Mouse (Mus musculus): ENCODE measurements around the gene Irak3. TPM values are rescaled to one million over a fixed set of nuclear protein-coding genes. Genes with fewer than 3 reads are reported as not detected.
"Not testable (repeated sequence)": the region's sequence is repeated elsewhere in the genome, so short reads cannot be mapped to it uniquely, and the experiment has no call there.

Irak3 gene
- polyA plus RNA-seq, 1 experiment from 2014 or later = 1.9 TPM

- H3K36me3 ChIP-seq (ENCODE audit: control insufficient read depth, insufficient read depth, low read length) = 0 out of 2 replicates have a peak, but pooled peaks cover 1% of the 10 kb centered on the region
- WGBS = 30% methylated on average over 18 of the region's 18 CpGs
- H3K27me3 ChIP-seq (ENCODE audit: control insufficient read depth, insufficient read depth, low read length) = no peaks in the 10 kb centered on the region
- no peaks in the 10 kb centered on the region for H3K4me1 ChIP-seq (replicated peaks; ENCODE audit: control insufficient read depth, insufficient read depth, low read length)
- H3K4me2 ChIP-seq (replicated peaks; ENCODE audit: low read depth, low read length) = no peak overlapping the region
- H3K4me3 ChIP-seq (ENCODE audit: low read depth, low read length) = no peak overlapping the region
- no peak overlapping the region for H3K9ac ChIP-seq (ENCODE audit: low read depth, low read length)
- H3K27ac ChIP-seq (ENCODE audit: low read depth, low read length) = no peak overlapping the region
- H3K9me3 ChIP-seq (ENCODE audit: control insufficient read depth, low read length) = no peaks in the 10 kb centered on the region
- no peak for ATAC-seq (ENCODE audit: low FRiP score)
- peak; percentile 82 for DNase-seq (ENCODE audit: low spot score)
Observed at GRCm38 (mm10) chr10:120233655-120234367, 31.9 kb upstream of the Irak3 start.

DNA sequence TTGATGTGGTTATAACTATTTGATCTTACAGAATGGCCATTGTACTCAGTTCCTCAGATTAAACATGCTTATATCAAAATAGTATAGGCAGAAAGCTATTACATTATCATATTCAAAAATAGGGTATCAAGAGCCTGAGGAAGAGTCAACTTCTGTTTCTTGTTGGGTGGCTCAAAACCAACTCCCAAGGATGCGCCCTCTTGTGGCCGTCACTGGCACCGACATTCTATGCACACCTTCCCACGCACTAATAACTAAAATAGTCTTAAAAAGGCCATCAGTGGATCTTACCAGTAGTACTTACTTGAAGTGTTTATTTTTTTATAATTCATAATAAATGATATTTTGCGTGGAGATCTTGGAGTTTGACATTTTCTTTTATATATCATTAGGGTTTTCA lies 29.8 kb upstream of the Irak3 start:
- Histone ChIP-seq H3K27ac (ENCODE audit: low read depth, low read length) (no peak overlapping the region), H3K9me3 (ENCODE audit: control insufficient read depth, low read length) (no peaks in the 10 kb centered on the region), H3K9ac (ENCODE audit: low read depth, low read length) (no peak overlapping the region), H3K4me2 (replicated peaks; ENCODE audit: low read depth, low read length) (no peak overlapping the region), H3K27me3 (ENCODE audit: control insufficient read depth, insufficient read depth, low read length) (no peaks in the 10 kb centered on the region), H3K4me1 (replicated peaks; ENCODE audit: control insufficient read depth, insufficient read depth, low read length) (no peaks in the 10 kb centered on the region), H3K4me3 (ENCODE audit: low read depth, low read length) (no peak overlapping the region), H3K36me3 (ENCODE audit: control insufficient read depth, insufficient read depth, low read length) (0 out of 2 replicates have a peak, but pooled peaks cover 3% of the 10 kb centered on the region)
- DNase-seq (ENCODE audit: low spot score) (peak; percentile 81), ATAC-seq (ENCODE audit: low FRiP score) (no peak)
- 30% methylated on average over 5 of the region's 5 CpGs for WGBS

DNA sequence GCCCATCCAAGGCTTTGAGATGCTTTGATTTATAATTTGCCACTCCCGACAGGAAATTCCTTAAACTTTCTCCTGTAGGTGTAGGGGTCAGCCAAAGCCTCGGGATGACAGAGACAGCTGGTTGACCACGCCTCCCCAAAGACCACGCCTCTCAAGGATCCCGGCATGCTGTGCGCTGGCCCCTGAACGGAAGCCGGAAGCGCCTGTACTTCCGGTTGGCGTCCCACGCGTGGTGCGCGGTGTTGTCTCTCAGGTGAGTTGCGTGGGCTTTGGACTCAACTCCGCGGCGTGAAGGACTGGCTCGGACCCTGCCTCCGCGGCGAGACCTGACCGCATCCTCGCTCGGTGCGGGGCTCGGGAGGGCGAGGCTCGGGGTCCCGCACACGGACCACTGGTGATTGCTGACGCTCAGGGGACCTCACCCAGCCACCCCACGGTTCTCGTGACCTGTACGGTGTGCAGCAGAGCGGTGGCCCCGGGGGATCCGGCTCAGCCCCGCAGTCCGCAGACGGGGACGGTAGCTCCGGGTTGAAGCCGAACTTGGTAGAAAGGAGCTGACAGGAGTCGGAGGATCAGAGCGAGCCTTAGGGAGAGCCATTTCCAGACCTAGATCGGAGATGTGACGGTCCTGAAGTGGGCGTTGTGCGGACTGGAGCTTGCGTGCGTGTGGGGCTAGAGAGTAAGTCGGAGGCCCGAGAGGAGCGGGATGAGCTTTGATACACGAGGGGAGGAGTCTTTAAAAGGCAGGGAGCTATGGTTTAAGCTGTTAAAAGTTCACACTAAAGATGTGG lies 25.1 kb upstream of the Irak3 start, which contains the start of gene Llph:
Gene Llph, plus strand, starts transcription at position 200 of the 791 bp plus-strand sequence.
- under 1% methylated on average over 57 of the region's 57 CpGs for WGBS
- Histone ChIP-seq H3K9ac (ENCODE audit: low read depth, low read length) (peak within 1 kb of the TSS; percentile 85), H3K4me3 (ENCODE audit: low read depth, low read length) (peak within 1 kb of the TSS; percentile 99), H3K36me3 (ENCODE audit: control insufficient read depth, insufficient read depth, low read length) (0 out of 2 replicates have a peak, but pooled peaks cover 3% of the 10 kb centered on the region), H3K4me1 (replicated peaks; ENCODE audit: control insufficient read depth, insufficient read depth, low read length) (no peaks in the 10 kb centered on the region), H3K4me2 (replicated peaks; ENCODE audit: low read depth, low read length) (peak within 1 kb of the TSS; percentile 65), H3K27ac (ENCODE audit: low read depth, low read length) (no peak within 1 kb of the TSS), H3K27me3 (ENCODE audit: control insufficient read depth, insufficient read depth, low read length) (no peaks in the 10 kb centered on the region), H3K9me3 (ENCODE audit: control insufficient read depth, low read length) (no peaks in the 10 kb centered on the region)
- peak; percentile 92 for ATAC-seq (ENCODE audit: low FRiP score)
- peak; percentile 91 for DNase-seq (ENCODE audit: low spot score)

DNA sequence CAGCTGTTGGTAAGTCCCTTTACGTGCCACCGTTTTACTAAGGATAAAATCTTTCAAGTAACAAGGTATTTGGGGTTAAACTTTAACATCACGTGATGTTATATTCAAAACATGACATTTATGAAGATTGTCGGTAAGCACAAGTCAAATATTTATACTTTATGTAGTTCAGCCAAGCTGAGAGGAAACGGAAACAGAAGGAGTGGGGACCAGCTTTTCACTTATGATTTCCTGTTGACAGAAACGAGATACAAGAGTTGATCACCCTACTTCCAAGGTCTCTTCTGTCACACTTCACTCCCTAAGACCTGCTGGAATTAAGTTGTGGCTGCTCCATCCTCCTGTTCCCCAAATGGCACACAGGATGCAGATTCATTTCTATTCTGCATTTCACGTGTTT lies 18.8 kb upstream of the Irak3 start:
- DNase-seq (ENCODE audit: low spot score) (no peak), ATAC-seq (ENCODE audit: low FRiP score) (no peak)
- Histone ChIP-seq H3K4me2 (replicated peaks; ENCODE audit: low read depth, low read length) (no peak overlapping the region), H3K36me3 (ENCODE audit: control insufficient read depth, insufficient read depth, low read length) (no peaks in the 10 kb centered on the region), H3K9ac (ENCODE audit: low read depth, low read length) (no peak overlapping the region), H3K4me3 (ENCODE audit: low read depth, low read length) (no peak overlapping the region), H3K27ac (ENCODE audit: low read depth, low read length) (no peak overlapping the region), H3K4me1 (replicated peaks; ENCODE audit: control insufficient read depth, insufficient read depth, low read length) (no peaks in the 10 kb centered on the region), H3K9me3 (ENCODE audit: control insufficient read depth, low read length) (no peaks in the 10 kb centered on the region), H3K27me3 (ENCODE audit: control insufficient read depth, insufficient read depth, low read length) (no peaks in the 10 kb centered on the region)
- 91% methylated on average over 7 of the region's 7 CpGs for WGBS

DNA sequence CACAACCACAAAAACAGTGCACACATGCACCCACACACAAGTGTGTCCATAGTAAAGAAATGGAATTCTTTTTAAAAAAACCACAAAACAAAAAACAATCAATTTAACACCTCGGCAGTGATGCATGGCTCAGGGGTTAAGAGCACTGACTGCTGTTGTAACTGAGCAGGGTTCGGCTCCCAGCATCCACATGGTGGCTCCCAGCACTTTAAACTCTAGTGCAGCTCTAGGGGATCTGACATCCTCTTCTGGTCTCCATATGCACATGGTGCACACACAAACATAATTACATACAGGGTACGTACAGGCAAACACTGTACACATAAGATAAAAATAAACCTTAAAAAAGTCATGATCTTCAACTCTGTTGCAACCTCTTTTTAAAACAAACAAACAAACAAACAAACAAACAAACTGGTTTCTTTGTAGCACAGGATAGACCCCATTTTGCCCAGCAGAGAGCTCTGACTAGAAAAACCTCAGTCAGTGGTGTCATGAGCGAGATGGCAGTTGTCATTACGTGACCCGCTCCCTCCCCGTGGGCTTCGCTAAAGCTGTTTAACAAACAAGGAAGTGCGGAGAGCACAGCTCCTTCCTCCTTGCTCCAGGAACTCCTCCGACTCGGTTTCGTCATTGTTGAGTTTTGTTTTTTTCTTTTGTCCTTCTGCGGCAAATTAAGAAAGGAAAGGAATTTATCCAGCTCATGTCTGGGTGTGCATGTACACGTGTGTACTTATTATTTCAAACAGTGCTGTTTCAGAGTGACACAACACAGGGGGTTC lies 17.8 kb upstream of the Irak3 start:
- no peak overlapping the region for H3K4me2 ChIP-seq (replicated peaks; ENCODE audit: low read depth, low read length)
- H3K9ac ChIP-seq (ENCODE audit: low read depth, low read length) = no peak overlapping the region
- H3K4me3 ChIP-seq (ENCODE audit: low read depth, low read length) = no peak overlapping the region
- H3K36me3 ChIP-seq (ENCODE audit: control insufficient read depth, insufficient read depth, low read length) = no peaks in the 10 kb centered on the region
- DNase-seq (ENCODE audit: low spot score) (no peak), ATAC-seq (ENCODE audit: low FRiP score) (no peak)
- H3K27ac ChIP-seq (ENCODE audit: low read depth, low read length) = no peak overlapping the region
- H3K27me3 ChIP-seq (ENCODE audit: control insufficient read depth, insufficient read depth, low read length) = no peaks in the 10 kb centered on the region
- 86% methylated on average over 14 of the region's 14 CpGs for WGBS
- no peaks in the 10 kb centered on the region for H3K4me1 ChIP-seq (replicated peaks; ENCODE audit: control insufficient read depth, insufficient read depth, low read length)
- no peaks in the 10 kb centered on the region for H3K9me3 ChIP-seq (ENCODE audit: control insufficient read depth, low read length)

GRCm38 (mm10) chr10:120218996-120219395 lies 17.1 kb upstream of the Irak3 start:
- H3K4me1 ChIP-seq (replicated peaks; ENCODE audit: control insufficient read depth, insufficient read depth, low read length) = no peaks in the 10 kb centered on the region
- ATAC-seq (ENCODE audit: low FRiP score) (no peak), DNase-seq (ENCODE audit: low spot score) (no peak)
- no peak overlapping the region for H3K9ac ChIP-seq (ENCODE audit: low read depth, low read length)
- WGBS = 93% methylated on average over 10 of the region's 10 CpGs
- no peaks in the 10 kb centered on the region for H3K27me3 ChIP-seq (ENCODE audit: control insufficient read depth, insufficient read depth, low read length)
- no peak overlapping the region for H3K27ac ChIP-seq (ENCODE audit: low read depth, low read length)
- H3K4me3 ChIP-seq (ENCODE audit: low read depth, low read length) = no peak overlapping the region
- no peaks in the 10 kb centered on the region for H3K9me3 ChIP-seq (ENCODE audit: control insufficient read depth, low read length)
- H3K36me3 ChIP-seq (ENCODE audit: control insufficient read depth, insufficient read depth, low read length) = no peaks in the 10 kb centered on the region
- H3K4me2 ChIP-seq (replicated peaks; ENCODE audit: low read depth, low read length) = no peak overlapping the region

GRCm38 (mm10) chr10:120217099-120217498 lies 15.2 kb upstream of the Irak3 start:
- H3K9ac ChIP-seq (ENCODE audit: low read depth, low read length); DNase-seq (ENCODE audit: low spot score); H3K4me1 ChIP-seq (replicated peaks; ENCODE audit: control insufficient read depth, insufficient read depth, low read length); ATAC-seq (ENCODE audit: low FRiP score); H3K36me3 ChIP-seq (ENCODE audit: control insufficient read depth, insufficient read depth, low read length); H3K4me2 ChIP-seq (replicated peaks; ENCODE audit: low read depth, low read length); H3K27ac ChIP-seq (ENCODE audit: low read depth, low read length); H3K4me3 ChIP-seq (ENCODE audit: low read depth, low read length); H3K9me3 ChIP-seq (ENCODE audit: control insufficient read depth, low read length); H3K27me3 ChIP-seq (ENCODE audit: control insufficient read depth, insufficient read depth, low read length): not testable (repeated sequence)
- WGBS = 88% methylated on average over 1 of the region's 1 CpGs

GRCm38 (mm10) chr10:120210096-120210495 lies 8.2 kb upstream of the Irak3 start:
- no peak overlapping the region for H3K4me2 ChIP-seq (replicated peaks; ENCODE audit: low read depth, low read length)
- DNase-seq (ENCODE audit: low spot score) = no peak
- no peaks in the 10 kb centered on the region for H3K9me3 ChIP-seq (ENCODE audit: control insufficient read depth, low read length)
- no peak for ATAC-seq (ENCODE audit: low FRiP score)
- no peaks in the 10 kb centered on the region for H3K27me3 ChIP-seq (ENCODE audit: control insufficient read depth, insufficient read depth, low read length)
- no peak overlapping the region for H3K4me3 ChIP-seq (ENCODE audit: low read depth, low read length)
- no peaks in the 10 kb centered on the region for H3K4me1 ChIP-seq (replicated peaks; ENCODE audit: control insufficient read depth, insufficient read depth, low read length)
- no peak overlapping the region for H3K27ac ChIP-seq (ENCODE audit: low read depth, low read length)
- 89% methylated on average over 3 of the region's 3 CpGs for WGBS
- no peaks in the 10 kb centered on the region for H3K36me3 ChIP-seq (ENCODE audit: control insufficient read depth, insufficient read depth, low read length)
- no peak overlapping the region for H3K9ac ChIP-seq (ENCODE audit: low read depth, low read length)

Measured in hindbrain, embryonic 11.5 days (tissue).